Mouse (Mus musculus) midbrain, embryonic 13.5 days (tissue): ENCODE measurements around the gene Dld. TPM values are rescaled to one million over a fixed set of nuclear protein-coding genes. Genes with fewer than 3 reads are reported as not detected.

Experiments
- ATAC-seq: fragments of 200-750 bp; cut with Nextera tagmentation; 2 replicates; pipeline ENCODE4 v1.8.0; 2017; ENCODE audit warnings: mild to moderate bottlenecking, moderate TSS enrichment, moderate library complexity
- H3K27ac ChIP-seq: fragments of 300-500 bp; sonication (generic); 2 replicates; pipeline ENCODE4 v1.5.1; 2015; ENCODE audit warnings: inconsistent platforms, mild to moderate bottlenecking, moderate library complexity
- H3K27me3 ChIP-seq: fragments of 300-500 bp; sonication (generic); 2 replicates; pipeline ENCODE4 v1.6.1; 2015; ENCODE audit warnings: mild to moderate bottlenecking, inconsistent platforms
- H3K36me3 ChIP-seq: fragments of 300-500 bp; sonication (generic); 2 replicates; pipeline ENCODE4 v1.6.1; 2015; ENCODE audit warnings: mild to moderate bottlenecking, inconsistent platforms
- H3K4me1 ChIP-seq: fragments of 300-500 bp; sonication (generic); replicated peaks from 2 replicates; pipeline ENCODE4 v1.6.1; 2015; ENCODE audit warnings: inconsistent platforms
- H3K4me2 ChIP-seq: fragments of 300-500 bp; sonication (generic); replicated peaks from 2 replicates; pipeline ENCODE4 v1.6.1; 2015; ENCODE audit warnings: moderate library complexity, mild to moderate bottlenecking, inconsistent platforms
- H3K4me3 ChIP-seq: fragments of 300-500 bp; sonication (generic); replicated peaks from 2 replicates; pipeline ENCODE4 v1.5.1; 2015; ENCODE audit warnings: mild to moderate bottlenecking, inconsistent platforms
- H3K9ac ChIP-seq: fragments of 300-500 bp; sonication (generic); replicated peaks from 2 replicates; pipeline ENCODE4 v1.6.1; 2015; ENCODE audit warnings: mild to moderate bottlenecking, inconsistent platforms
- H3K9me3 ChIP-seq: fragments of 300-500 bp; sonication (generic); 2 replicates; pipeline ENCODE4 v1.6.1; 2016; ENCODE audit warnings: mild to moderate bottlenecking, inconsistent platforms
- WGBS: fragments of 180-500 bp; shearing (Covaris S2); methylation state at CpG from one replicate; pipeline ENCODE4 v1.1.7; 2015; 5-methylcytosine and 5-hydroxymethylcytosine counted together
- polyA plus RNA-seq: library from polyadenylated mRNA; unstranded; fragments of >200 nt; fragmentation: Nextera tagmentation; extraction: Ambion mirVana; gene quantifications from 2 replicates; pipeline ENCODE4 v1.2.1, GENCODE M21; 2015

Gene Dld
- 125 and 130 TPM in 2 replicates for polyA plus RNA-seq

- Histone ChIP-seq H3K4me2 (peak within 1 kb of the TSS; percentile 89), H3K4me1 (peaks cover 20% of the 10 kb centered on the region), H3K27me3 (no peaks in the 10 kb centered on the region), H3K4me3 (peak within 1 kb of the TSS; percentile 98), H3K36me3 (peaks cover 16% of the 10 kb centered on the region), H3K9me3 (no peaks in the 10 kb centered on the region), H3K9ac (peak within 1 kb of the TSS; percentile 97), H3K27ac (peak within 1 kb of the TSS; percentile 80)
- 5% methylated on average over 66 of the region's 66 CpGs for WGBS
- ATAC-seq: peak; percentile 99
These were observed at the start of gene Dld for GRCm38 (mm10) chr12:31350944-31351928. Dld (minus strand) TSS chr12:31351453.

GRCm38 (mm10) chr12:31400821-31401220 lies 49.6 kb upstream of the Dld start:
- no peaks in the 10 kb centered on the region for H3K36me3 ChIP-seq
- ATAC-seq: no peak
- 88% methylated on average over 1 of the region's 1 CpGs for WGBS

GRCm38 (mm10) chr12:31397709-31398108 lies 46.5 kb upstream of the Dld start:
- Histone ChIP-seq H3K9me3 (no peaks in the 10 kb centered on the region), H3K27me3 (no peaks in the 10 kb centered on the region), H3K4me3 (no peak overlapping the region), H3K9ac (no peak overlapping the region), H3K36me3 (no peaks in the 10 kb centered on the region), H3K4me1 (no peaks in the 10 kb centered on the region), H3K27ac (no peak overlapping the region), H3K4me2 (no peak overlapping the region)
- no peak for ATAC-seq
- 91% methylated on average over 4 of the region's 4 CpGs for WGBS

More at GRCm38 (mm10) chr12:31400821-31401220, 49.6 kb upstream of the Dld start:
- Histone ChIP-seq H3K4me1 (no peaks in the 10 kb centered on the region), H3K4me2 (no peak overlapping the region), H3K9ac (no peak overlapping the region), H3K4me3 (no peak overlapping the region), H3K9me3 (no peaks in the 10 kb centered on the region), H3K27me3 (no peaks in the 10 kb centered on the region), H3K27ac (no peak overlapping the region)

- Histone ChIP-seq H3K27ac (no peak overlapping the region), H3K4me1 (no peaks in the 10 kb centered on the region), H3K9me3 (no peaks in the 10 kb centered on the region), H3K9ac (no peak overlapping the region), H3K36me3 (no peaks in the 10 kb centered on the region), H3K4me2 (no peak overlapping the region), H3K27me3 (no peaks in the 10 kb centered on the region), H3K4me3 (no peak overlapping the region)
- ATAC-seq: no peak
- WGBS: 90% methylated on average over 1 of the region's 1 CpGs
These were observed 44.6 kb upstream of the Dld start for GRCm38 (mm10) chr12:31395895-31396294.

GRCm38 (mm10) chr12:31391696-31392095 lies 40.4 kb upstream of the Dld start:
- ATAC-seq: no peak
- no peak overlapping the region for H3K9ac ChIP-seq
- 95% methylated on average over 12 of the region's 12 CpGs for WGBS
- no peaks in the 10 kb centered on the region for H3K9me3 ChIP-seq
- H3K36me3 ChIP-seq: no peaks in the 10 kb centered on the region
- no peaks in the 10 kb centered on the region for H3K27me3 ChIP-seq
- no peaks in the 10 kb centered on the region for H3K4me1 ChIP-seq
- no peak overlapping the region for H3K4me3 ChIP-seq
- no peak overlapping the region for H3K4me2 ChIP-seq
- H3K27ac ChIP-seq: no peak overlapping the region

GRCm38 (mm10) chr12:31390571-31390970 lies 39.3 kb upstream of the Dld start, which contains the start of gene Slc26a3:
Slc26a3 (plus strand) TSS chr12:31390871.
- Histone ChIP-seq H3K4me2 (no peak within 1 kb of the TSS), H3K27ac (no peak within 1 kb of the TSS), H3K4me3 (no peak within 1 kb of the TSS), H3K36me3 (no peaks in the 10 kb centered on the region), H3K9ac (no peak within 1 kb of the TSS), H3K4me1 (no peaks in the 10 kb centered on the region), H3K9me3 (no peaks in the 10 kb centered on the region), H3K27me3 (no peaks in the 10 kb centered on the region)
- 86% methylated on average over 3 of the region's 3 CpGs for WGBS
- no peak for ATAC-seq

GRCm38 (mm10) chr12:31387303-31387702 lies 36.0 kb upstream of the Dld start:
- H3K4me2 ChIP-seq: no peak overlapping the region
- 70% methylated on average over 3 of the region's 3 CpGs for WGBS
- no peak overlapping the region for H3K4me3 ChIP-seq
- ATAC-seq: no peak
- H3K27ac ChIP-seq: no peak overlapping the region
- H3K4me1 ChIP-seq: no peaks in the 10 kb centered on the region
- H3K9me3 ChIP-seq: no peaks in the 10 kb centered on the region
- H3K36me3 ChIP-seq: no peaks in the 10 kb centered on the region
- no peak overlapping the region for H3K9ac ChIP-seq
- H3K27me3 ChIP-seq: no peaks in the 10 kb centered on the region

- H3K4me1 ChIP-seq: no peaks in the 10 kb centered on the region
- no peaks in the 10 kb centered on the region for H3K9me3 ChIP-seq
- H3K4me3 ChIP-seq: no peak overlapping the region
- no peaks in the 10 kb centered on the region for H3K36me3 ChIP-seq
- no peak overlapping the region for H3K27ac ChIP-seq
- 65% methylated on average over 2 of the region's 2 CpGs for WGBS
- no peak for ATAC-seq
- no peak overlapping the region for H3K9ac ChIP-seq
- no peaks in the 10 kb centered on the region for H3K27me3 ChIP-seq
- no peak overlapping the region for H3K4me2 ChIP-seq
These were observed 31.2 kb upstream of the Dld start for GRCm38 (mm10) chr12:31382451-31382850.

GRCm38 (mm10) chr12:31380878-31381277 lies 29.6 kb upstream of the Dld start:
- no peaks in the 10 kb centered on the region for H3K36me3 ChIP-seq
- no peak overlapping the region for H3K4me3 ChIP-seq
- no peak overlapping the region for H3K27ac ChIP-seq
- WGBS: 26% methylated on average over 2 of the region's 2 CpGs
- peaks cover 3% of the 10 kb centered on the region for H3K4me1 ChIP-seq
- ATAC-seq: no peak
- no peaks in the 10 kb centered on the region for H3K9me3 ChIP-seq
- 0 out of 2 replicates have a peak overlapping the region, but pooled peaks have one; percentile 23 for H3K9ac ChIP-seq
- H3K27me3 ChIP-seq: no peaks in the 10 kb centered on the region
- no peak overlapping the region for H3K4me2 ChIP-seq

- Histone ChIP-seq H3K9me3 (no peaks in the 10 kb centered on the region), H3K27ac (no peak overlapping the region), H3K4me3 (no peak overlapping the region), H3K4me1 (peaks cover 12% of the 10 kb centered on the region), H3K9ac (no peak overlapping the region), H3K36me3 (no peaks in the 10 kb centered on the region), H3K27me3 (no peaks in the 10 kb centered on the region), H3K4me2 (no peak overlapping the region)
- WGBS: 85% methylated on average over 11 of the region's 11 CpGs
- no peak for ATAC-seq
These were observed 26.0 kb upstream of the Dld start for GRCm38 (mm10) chr12:31377241-31377640.

- H3K4me2 ChIP-seq: peak overlapping the region; percentile 50
- H3K27ac ChIP-seq: no peak overlapping the region
- 12% methylated on average over 13 of the region's 13 CpGs for WGBS
- H3K4me1 ChIP-seq: peaks cover 12% of the 10 kb centered on the region
- ATAC-seq: 0 out of 2 replicates have a peak, but pooled peaks have one; percentile 29
- no peaks in the 10 kb centered on the region for H3K9me3 ChIP-seq
- peak overlapping the region; percentile 28 for H3K4me3 ChIP-seq
- no peaks in the 10 kb centered on the region for H3K27me3 ChIP-seq
- H3K36me3 ChIP-seq: no peaks in the 10 kb centered on the region
- peak overlapping the region; percentile 40; the same call in 1 of the 2 replicates for H3K9ac ChIP-seq
These were observed 25.2 kb upstream of the Dld start for GRCm38 (mm10) chr12:31376326-31376950.

GRCm38 (mm10) chr12:31375283-31375615 lies 24.0 kb upstream of the Dld start:
- Histone ChIP-seq H3K9me3 (no peaks in the 10 kb centered on the region), H3K4me3 (no peak overlapping the region), H3K4me1 (peaks cover 12% of the 10 kb centered on the region), H3K27me3 (no peaks in the 10 kb centered on the region), H3K36me3 (no peaks in the 10 kb centered on the region), H3K9ac (no peak overlapping the region), H3K27ac (no peak overlapping the region), H3K4me2 (no peak overlapping the region)
- 75% methylated on average over 4 of the region's 4 CpGs for WGBS
- ATAC-seq: 0 out of 2 replicates have a peak, but pooled peaks have one; percentile 8
